Mouse (Mus musculus): ENCODE results near the gene Fcgbp.

GRCm38 (mm10) chr7:28049476-28050409 is 21.3 kb upstream of the Fcgbp start, which contains the start of gene Psmc4:
- TF ChIP-seq POLR2A (IDR thresholded peaks at IDR 0.05; ENCODE audit: insufficient read depth, low read length) (peak; percentile 78), CTCF (IDR thresholded peaks at IDR 0.05; ENCODE audit: low read depth, low read length) (peak; percentile 69), EP300 (IDR thresholded peaks at IDR 0.05; ENCODE audit: insufficient read depth, low read depth, low read length) (no peak)
